Mouse (Mus musculus) cerebellum, postnatal 14 days (tissue): ENCODE results near the gene Psmb9.

Experiments used
- DNase-seq, 2 experiments: peaks; one replicate each; pipeline ENCODE4 v3.0.0; 2021; ENCODE audit warnings: mixed read lengths in 2 of 2

Gene Psmb9

GRCm38 (mm10) chr17:34135297-34136224 lies 52.0 kb downstream of the Psmb9 start:
- DNase-seq: peak; percentile 99 to 100

GRCm38 (mm10) chr17:34134451-34134850 lies 53.1 kb downstream of the Psmb9 start:
- peak in 1 of 2 experiments; percentile 4 for DNase-seq

DNA sequence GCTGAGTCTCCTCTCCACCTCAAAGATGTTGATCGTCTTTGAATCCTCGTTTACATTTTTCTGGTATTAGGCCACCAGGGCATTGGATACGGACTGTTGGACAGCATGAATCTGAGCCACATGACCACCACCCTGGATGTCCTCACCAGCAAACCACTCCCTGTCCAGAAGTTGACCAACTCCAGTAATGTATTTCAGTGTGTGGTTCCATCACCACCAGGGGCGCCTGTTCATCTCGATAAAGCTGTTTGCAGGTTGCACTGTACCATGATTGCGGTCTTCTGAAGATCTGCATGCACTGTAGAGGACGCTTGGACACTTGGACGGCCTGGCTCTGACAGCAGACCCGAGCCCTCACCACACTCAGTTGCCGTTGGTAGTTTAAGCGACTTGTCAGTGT lies 54.3 kb downstream of the Psmb9 start:
- DNase-seq: peak in 1 of 2 experiments; percentile 5
